8 mouse cellular contexts compared by ENCODE assay signal in genomic region chr11:116027756-116028155, GRCm38 (mm10). TPM values are rescaled to one million over a fixed set of nuclear protein-coding genes. Genes with fewer than 3 reads are reported as not detected.
DNase-seq lines count a peak whose midpoint lies in the region; ATAC-seq lines count a peak whose summit lies in the region.

H3f3b (minus strand) TSS chr11:116027962.

- DNase-seq in layer of hippocampus, adult 18-20 months (ENCODE audit: low spot score in 2 of 2), result no peak
- DNase-seq in layer of hippocampus, adult 9-11 months, result no peak
- no peak for DNase-seq in adrenal gland, postnatal 25 days
- DNase-seq in gastrocnemius, postnatal 14 days, result no peak
- DNase-seq in cerebellum, adult 8-10 months, result no peak
- no peak for DNase-seq in ovary, postnatal 10 days (ENCODE audit: low spot score)

- H3K79me2 ChIP-seq in macrophage (ENCODE audit: inconsistent target), result peaks cover 68% of the 10 kb centered on the region

- WGBS in macrophage (ENCODE audit: missing documents), result 15% methylated on average over 4 of the region's 4 CpGs

- intact Hi-C loops in gastrocnemius, postnatal 14 days (cut with DNase I; ENCODE audit: low total_unique reads), result no loop called here

- H3K27ac ChIP-seq in macrophage, result peak within 1 kb of the TSS; percentile 100

- no peak for ATAC-seq in inflammation-experienced regulatory T-cells, adult 6 months

- H3K4me3 ChIP-seq in macrophage (ENCODE audit: inconsistent target), result peak within 1 kb of the TSS; percentile 57

- H3K36me3 ChIP-seq in macrophage (ENCODE audit: inconsistent target), result no peaks in the 10 kb centered on the region

RNA-seq across cellular contexts. Expression of gene H3f3b, which starts in this region (rescaled TPM):
- 100 to 1,000 TPM; 267 to 281 TPM for total RNA-seq in layer of hippocampus, adult 18-20 months (2021)
- 265 and 377 TPM in 2 replicates for total RNA-seq in adrenal gland, postnatal 25 days (2021)
- total RNA-seq in gastrocnemius, postnatal 14 days (2021), result 100 to 1,000 TPM; 132 to 170 TPM
- polyA plus RNA-seq in inflammation-experienced regulatory T-cells, adult 6 months (2017; shearing (Covaris generic)), result 1,000 to 10,000 TPM; 1,545 to 2,086 (median 2,075) TPM
- total RNA-seq in macrophage (2018; cell fraction: chromatin; rRNA removed), result 1,000 to 10,000 TPM in 6 of 26 experiments, 100 to 1,000 TPM in 20; 278 to 1,753 (median 620) TPM
- 1,000 to 10,000 TPM in 10 of 26 experiments, 100 to 1,000 TPM in 16; 554 to 1,427 (median 908) TPM for total RNA-seq in macrophage (2018; cell fraction: cytosol; rRNA removed)
- total RNA-seq in macrophage (2018; cell fraction: nucleus; rRNA removed), result 1,000 to 10,000 TPM in 14 of 26 experiments, 100 to 1,000 TPM in 12; 418 to 2,195 (median 1,050) TPM
- polyA plus RNA-seq in macrophage (2018), result 470 to 740 TPM (median 693 TPM) in 3 replicates
